Mouse (Mus musculus): Measurements from ENCODE around the gene Ptgdr2. TPM values are rescaled to one million over a fixed set of nuclear protein-coding genes. Genes with fewer than 3 reads are reported as not detected.

Ptgdr2 gene
- polyA plus RNA-seq, 1 experiment from 2014 or later = 0.18 TPM

GRCm38 (mm10) chr19:10991911-10992310 lies 55.0 kb downstream of the Ptgdr2 start:
- DNase-seq (no peak), ATAC-seq (ENCODE audit: low FRiP score, low TSS enrichment) (no peak)
- H3K27ac ChIP-seq (replicated peaks; ENCODE audit: low read depth, low read length) = no peak overlapping the region
- H3K36me3 ChIP-seq (ENCODE audit: control insufficient read depth, insufficient read depth, low read length) = no peaks in the 10 kb centered on the region
- no peaks in the 10 kb centered on the region for H3K9me3 ChIP-seq (ENCODE audit: control insufficient read depth, low read length)
- no peaks in the 10 kb centered on the region for H3K4me1 ChIP-seq (ENCODE audit: control insufficient read depth, insufficient read depth, low read length)
- H3K4me3 ChIP-seq (replicated peaks; ENCODE audit: low read depth, low read length) = no peak overlapping the region
- no peak overlapping the region for H3K4me2 ChIP-seq (ENCODE audit: low read length)
- no peak overlapping the region for H3K9ac ChIP-seq (replicated peaks; ENCODE audit: low read length)
- no peaks in the 10 kb centered on the region for H3K27me3 ChIP-seq (ENCODE audit: control insufficient read depth, insufficient read depth, low read length)

Other genes with a start within 250 kb of the Ptgdr2 start
- 27.3 and 32.1 TPM in 2 replicates for gene Vps37c, start 248.4 kb upstream of the Ptgdr2 start, polyA plus RNA-seq (2014; fragmentation: Nextera tagmentation; extraction: Ambion mirVana)
- 0.16 and 0.25 TPM in 2 replicates for gene Cd5, start 198.2 kb upstream of the Ptgdr2 start, polyA plus RNA-seq (2014; fragmentation: Nextera tagmentation; extraction: Ambion mirVana)
- gene Cd6, start 107.1 kb upstream of the Ptgdr2 start, polyA plus RNA-seq (2014; fragmentation: Nextera tagmentation; extraction: Ambion mirVana) = not detected in 2 replicates
- 0.20 and 0.54 TPM in 2 replicates for gene Slc15a3, start 97.4 kb upstream of the Ptgdr2 start, polyA plus RNA-seq (2014; fragmentation: Nextera tagmentation; extraction: Ambion mirVana)
- gene Tmem132a, start 67.2 kb upstream of the Ptgdr2 start, polyA plus RNA-seq (2014; fragmentation: Nextera tagmentation; extraction: Ambion mirVana) = 183 and 191 TPM in 2 replicates
- 35.8 and 41.2 TPM in 2 replicates for gene Tmem109, start 55.2 kb upstream of the Ptgdr2 start, polyA plus RNA-seq (2014; fragmentation: Nextera tagmentation; extraction: Ambion mirVana)
- 39.2 and 69.0 TPM in 2 replicates for gene Prpf19, start 41.9 kb upstream of the Ptgdr2 start, polyA plus RNA-seq (2014; fragmentation: Nextera tagmentation; extraction: Ambion mirVana)
- 0.33 and 0.38 TPM in 2 replicates for gene Zp1, start 16.5 kb upstream of the Ptgdr2 start, polyA plus RNA-seq (2014; fragmentation: Nextera tagmentation; extraction: Ambion mirVana)
- gene Ccdc86, start 12.1 kb downstream of the Ptgdr2 start, polyA plus RNA-seq (2014; fragmentation: Nextera tagmentation; extraction: Ambion mirVana) = 10.7 and 12.5 TPM in 2 replicates
- not detected in 2 replicates for gene Ms4a10, start 37.5 kb downstream of the Ptgdr2 start, polyA plus RNA-seq (2014; fragmentation: Nextera tagmentation; extraction: Ambion mirVana)
- gene Ms4a15, start 56.1 kb downstream of the Ptgdr2 start, polyA plus RNA-seq (2014; fragmentation: Nextera tagmentation; extraction: Ambion mirVana) = not detected in 2 replicates
- not detected in 2 replicates for gene Ms4a18, start 80.9 kb downstream of the Ptgdr2 start, polyA plus RNA-seq (2014; fragmentation: Nextera tagmentation; extraction: Ambion mirVana)
- gene Ms4a8a, start 143.9 kb downstream of the Ptgdr2 start, polyA plus RNA-seq (2014; fragmentation: Nextera tagmentation; extraction: Ambion mirVana) = not detected in 2 replicates
- not detected in 2 replicates for gene 1700017D01Rik, start 193.7 kb downstream of the Ptgdr2 start, polyA plus RNA-seq (2014; fragmentation: Nextera tagmentation; extraction: Ambion mirVana)
- gene 1700025F22Rik, start 228.2 kb downstream of the Ptgdr2 start, polyA plus RNA-seq (2014; fragmentation: Nextera tagmentation; extraction: Ambion mirVana) = not detected in 2 replicates